Mouse (Mus musculus) forelimb bud, embryonic 11.5 days (tissue): ENCODE results near the gene Srgap3.

Experiments
- DNase-seq: peaks from one replicate; pipeline ENCODE4 v3.0.0-alpha.2; 2012; ENCODE audit warnings: low read depth, low spot score

The Srgap3 gene

GRCm38 (mm10) chr6:112688033-112688432 lies 259.0 kb downstream of the Srgap3 start:
- no peak for DNase-seq

GRCm38 (mm10) chr6:112686485-112686884 lies 260.6 kb downstream of the Srgap3 start:
- no peak for DNase-seq

DNA sequence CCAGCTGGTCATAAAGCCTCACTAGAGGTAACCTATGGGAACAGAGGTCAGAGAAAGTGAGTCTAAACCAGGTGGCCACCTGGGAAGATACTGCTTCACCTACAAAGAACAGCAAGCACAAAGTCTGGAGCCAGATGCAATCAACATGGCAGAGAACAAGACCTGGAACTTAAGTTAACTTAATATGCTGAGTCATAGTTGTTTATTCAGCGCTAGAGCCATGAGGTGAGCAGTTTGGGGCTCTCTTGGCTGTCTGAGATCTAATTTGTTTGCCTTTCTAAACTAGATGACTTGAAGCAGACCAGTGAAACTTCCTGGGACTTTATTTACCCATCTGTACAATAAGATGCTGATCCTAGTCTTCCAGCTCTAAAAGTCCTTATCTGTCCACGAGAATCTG lies 263.0 kb downstream of the Srgap3 start:
- DNase-seq, result no peak
